11 mouse cellular contexts compared by ENCODE assay signal in genomic region chr9:62881871-62882270, GRCm38 (mm10). TPM values are rescaled to one million over a fixed set of nuclear protein-coding genes. Genes with fewer than 3 reads are reported as not detected.
DNase-seq lines count a peak whose midpoint lies in the region; ATAC-seq and TF ChIP-seq lines count a peak whose summit lies in the region.
"Had no signal": no experiment of that assay in that cellular context is flagged by ENCODE, and none has a peak within 500 bp of the region (broad histone marks: within the 10 kb centered on the region; RNA-seq: fewer than 3 reads in every experiment).

No protein-coding gene starts in this region.

- DNase-seq in layer of hippocampus, adult 2 months (ENCODE audit: low spot score in 2 of 2), result no peak
- no peak for DNase-seq in layer of hippocampus, postnatal 14 days (ENCODE audit: low spot score in 2 of 2)
- peak; percentile 71 to 79 for DNase-seq in cerebellum, postnatal 10 days
- DNase-seq in lung, postnatal 4 days, result peak; percentile 60 to 77
- no peak for DNase-seq in thymus, postnatal 4 days
- DNase-seq in adipocyte (ENCODE audit: low spot score), result no peak
- no peak for DNase-seq in thymus, adult 18-20 months
- DNase-seq: embryo, embryonic 11 days; liver, embryonic 13.5 days had no signal

- H3K36me3 ChIP-seq in heart, embryonic 14.5 days (ENCODE audit: control insufficient read depth, insufficient read depth, low read length), result peaks cover 59% of the 10 kb centered on the region

- peak overlapping the region; percentile 46; the same call in 1 of the 2 replicates for H3K27ac ChIP-seq in layer of hippocampus, adult 2 months
- H3K27ac ChIP-seq in heart, embryonic 14.5 days (replicated peaks in 1 of 2; ENCODE audit: control insufficient read depth in 1 of 2, insufficient read depth in 1 of 2, low read depth in 2 of 2, low read length in 2 of 2), result peak overlapping the region; percentile 31 to 55; a peak in 3 of 4 replicates
- H3K27ac ChIP-seq: liver, embryonic 13.5 days had no signal

- H3K4me2 ChIP-seq in heart, embryonic 14.5 days (ENCODE audit: low read length), result peak overlapping the region; percentile 12; the same call in 1 of the 2 replicates
- H3K4me2 ChIP-seq: liver, embryonic 13.5 days had no signal

- 50% methylated on average over 12 of the region's 12 CpGs for WGBS in heart, embryonic 14.5 days

- no peak overlapping the region for H3K4me3 ChIP-seq in layer of hippocampus, adult 2 months
- H3K4me3 ChIP-seq in heart, embryonic 14.5 days (ENCODE audit: control insufficient read depth in 1 of 2, insufficient read depth in 1 of 2, low read depth in 1 of 2, low read length in 2 of 2), result no peak overlapping the region
- H3K4me3 ChIP-seq: liver, embryonic 13.5 days had no signal

- peak; percentile 59; the same call in 1 of the 2 replicates for ATAC-seq in heart, embryonic 14.5 days (ENCODE audit: insufficient number of reproducible peaks, insufficient read depth, low FRiP score, low read depth)
- ATAC-seq: Patski had no signal

- no peak overlapping the region for H3K9ac ChIP-seq in heart, embryonic 14.5 days (ENCODE audit: low read length)
- H3K9ac ChIP-seq: liver, embryonic 13.5 days had no signal

- no peaks in the 10 kb centered on the region for H3K9me3 ChIP-seq in heart, embryonic 14.5 days (ENCODE audit: control insufficient read depth, low read length)
- H3K9me3 ChIP-seq: liver, embryonic 13.5 days had no signal

- peaks cover 8 to 17% of the 10 kb centered on the region in 2 experiments; a peak in 3 of 4 replicates for H3K4me1 ChIP-seq in heart, embryonic 14.5 days (ENCODE audit: control insufficient read depth in 2 of 2, insufficient read depth in 2 of 2, low read length in 2 of 2)

- peak; percentile 38 for TF ChIP-seq CTCF in layer of hippocampus, adult 2 months (conservative IDR thresholded peaks at IDR 0.05)

- no peaks in the 10 kb centered on the region for H3K27me3 ChIP-seq in heart, embryonic 14.5 days (ENCODE audit: control insufficient read depth, insufficient read depth, low read length)
- H3K27me3 ChIP-seq: liver, embryonic 13.5 days; Patski had no signal

RNA-seq across cellular contexts. Expression of gene Calml4, which starts 24.0 kb away (rescaled TPM):
- total RNA-seq in layer of hippocampus, adult 2 months (2021), result 1 to 10 TPM; 1.8 to 2.4 TPM
- 10 to 100 TPM in 1 of 2 experiments, under 1 TPM in 1; 0.83 to 16.9 TPM for total RNA-seq in layer of hippocampus, postnatal 14 days (2021)
- 1.0 and 2.2 TPM in 2 replicates for polyA plus RNA-seq in heart, embryonic 14.5 days (2014; fragmentation: Nextera tagmentation; extraction: Ambion mirVana)

RNA-seq across cellular contexts. Expression of gene Cln6, which starts 43.3 kb away (rescaled TPM):
- total RNA-seq in layer of hippocampus, adult 2 months (2021), result 10 to 100 TPM; 12.1 to 12.2 TPM
- total RNA-seq in layer of hippocampus, postnatal 14 days (2021), result 10 to 100 TPM; 10.7 to 11.3 TPM
- polyA plus RNA-seq in heart, embryonic 14.5 days (2014; fragmentation: Nextera tagmentation; extraction: Ambion mirVana), result 19.7 and 21.2 TPM in 2 replicates

Comparison
In these comparisons a context has a peak if more than half of its experiments do, and no peak if none do; other contexts are left out.
1. DNase-seq: peak in cerebellum, postnatal 10 days (2 of 2) and lung, postnatal 4 days (2 of 2); none in layer of hippocampus, adult 2 months (0 of 2), layer of hippocampus, postnatal 14 days (0 of 2), thymus, postnatal 4 days (single experiment), adipocyte (single experiment) and thymus, adult 18-20 months (0 of 2).